Mouse (Mus musculus) liver, embryonic 16.5 days (tissue): ENCODE data around the gene 2310039H08Rik. TPM values are rescaled to one million over a fixed set of nuclear protein-coding genes. Genes with fewer than 3 reads are reported as not detected.
"Not testable (repeated sequence)": the region's sequence is repeated elsewhere in the genome, so short reads cannot be mapped to it uniquely, and the experiment has no call there.

ENCODE experiments used
- ATAC-seq: fragments of 200-750 bp; cut with Nextera tagmentation; 2 replicates; pipeline ENCODE4 v1.8.0; 2017; ENCODE audit warnings: low read depth, mild to moderate bottlenecking, moderate number of reproducible peaks, moderate library complexity
- H3K27ac ChIP-seq: fragments of 300-500 bp; sonication (generic); 2 replicates; pipeline ENCODE4 v1.5.1; 2014; ENCODE audit warnings: mild to moderate bottlenecking, low read length
- H3K27me3 ChIP-seq: fragments of 300-500 bp; sonication (generic); 2 replicates; pipeline ENCODE4 v1.6.1; 2014; ENCODE audit warnings: low read depth, low read length, mixed read lengths; ENCODE audit not compliant: control insufficient read depth, insufficient read depth
- H3K36me3 ChIP-seq: fragments of 300-500 bp; sonication (generic); 2 replicates; pipeline ENCODE4 v1.6.1; 2014; ENCODE audit warnings: mild to moderate bottlenecking; ENCODE audit not compliant: control insufficient read depth, insufficient read depth
- H3K4me1 ChIP-seq: fragments of 300-500 bp; sonication (generic); 2 replicates; pipeline ENCODE4 v1.6.1; 2014; ENCODE audit warnings: low read depth, low read length, mixed read lengths; ENCODE audit not compliant: control insufficient read depth
- H3K4me2 ChIP-seq: fragments of 300-500 bp; sonication (generic); 2 replicates; pipeline ENCODE4 v1.6.1; 2014; ENCODE audit warnings: low read depth, low read length, mixed read lengths
- H3K4me3 ChIP-seq: fragments of 300-500 bp; sonication (generic); 2 replicates; pipeline ENCODE4 v1.5.1; 2014; ENCODE audit warnings: low read depth, mild to moderate bottlenecking, low read length
- H3K9ac ChIP-seq: fragments of 300-500 bp; sonication (generic); 2 replicates; pipeline ENCODE4 v1.6.1; 2014; ENCODE audit warnings: low read depth, low read length
- H3K9me3 ChIP-seq: fragments of 300-500 bp; sonication (generic); replicated peaks from 2 replicates; pipeline ENCODE4 v1.6.1; 2016; ENCODE audit warnings: low read length; ENCODE audit not compliant: control insufficient read depth
- WGBS: fragments of 180-500 bp; shearing (Covaris S2); extraction: QIAGEN DNeasy Blood & Tissue Kit; methylation state at CpG from one replicate; pipeline ENCODE4 v1.1.7; 2014; ENCODE audit not compliant: insufficient replicate concordance; 5-methylcytosine and 5-hydroxymethylcytosine counted together
- polyA plus RNA-seq: library from polyadenylated mRNA; unstranded; fragments of >200 nt; fragmentation: Nextera tagmentation; extraction: Ambion mirVana; gene quantifications from 2 replicates; pipeline ENCODE4 v1.2.1, GENCODE M21; 2015

The 2310039H08Rik gene
- polyA plus RNA-seq, 1 experiment from 2014 or later = 56.1 TPM

DNA sequence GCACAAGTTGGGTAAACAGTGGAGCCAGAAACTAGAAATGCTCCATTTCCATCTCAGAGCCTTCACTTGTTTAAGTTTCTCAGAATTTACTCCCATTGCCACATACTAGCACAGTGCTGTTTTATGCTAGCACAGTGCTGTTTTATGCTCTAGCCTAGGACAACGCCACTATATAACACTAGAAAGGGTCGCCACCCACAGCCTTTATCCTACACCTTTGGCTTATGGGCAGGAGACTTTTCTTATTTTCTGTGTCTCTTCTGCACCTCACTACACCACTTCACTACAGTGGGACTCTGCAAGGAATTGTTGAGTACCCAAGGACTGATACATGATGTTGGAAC, 10.8 kb downstream of the 2310039H08Rik start:
- peak overlapping the region; percentile 79 for H3K27ac ChIP-seq
- peak overlapping the region; percentile 68 for H3K4me3 ChIP-seq
- 70% methylated on average over 2 of the region's 2 CpGs for WGBS
- H3K4me1 ChIP-seq = peaks cover 23% of the 10 kb centered on the region
- no peak for ATAC-seq
- H3K36me3 ChIP-seq = peaks cover 22% of the 10 kb centered on the region
- no peaks in the 10 kb centered on the region for H3K27me3 ChIP-seq
- H3K9me3 ChIP-seq = no peaks in the 10 kb centered on the region
- peak overlapping the region; percentile 77 for H3K4me2 ChIP-seq
- H3K9ac ChIP-seq = peak overlapping the region; percentile 74

DNA sequence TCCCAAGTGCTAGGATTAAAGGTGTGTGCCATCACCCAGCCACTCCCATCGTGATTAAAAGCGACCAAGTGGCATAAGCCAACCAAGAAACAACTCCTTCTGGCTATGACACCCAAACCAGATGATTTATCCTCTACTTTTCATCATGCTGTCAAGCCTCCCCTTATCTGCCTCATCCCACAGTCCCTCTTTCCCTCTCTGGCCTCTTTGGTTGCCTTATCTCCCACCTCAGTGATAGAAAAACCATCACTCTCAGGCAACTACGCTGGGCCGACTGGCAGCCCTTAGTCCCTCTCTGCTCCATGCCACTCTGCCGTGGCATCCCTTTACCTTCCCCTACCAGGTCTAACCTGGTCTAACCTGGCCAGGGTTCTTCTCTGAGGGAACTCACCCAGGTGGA, 14.5 kb downstream of the 2310039H08Rik start:
- Histone ChIP-seq H3K27me3 (no peaks in the 10 kb centered on the region), H3K4me1 (peaks cover 15% of the 10 kb centered on the region), H3K9ac (no peak overlapping the region), H3K4me3 (no peak overlapping the region), H3K9me3 (no peaks in the 10 kb centered on the region), H3K36me3 (no peaks in the 10 kb centered on the region), H3K27ac (peak overlapping the region; percentile 1; the same call in 1 of the 2 replicates), H3K4me2 (peak overlapping the region; percentile 15; the same call in 1 of the 2 replicates)
- 24% methylated on average over 5 of the region's 5 CpGs for WGBS
- ATAC-seq = peak; percentile 59

DNA sequence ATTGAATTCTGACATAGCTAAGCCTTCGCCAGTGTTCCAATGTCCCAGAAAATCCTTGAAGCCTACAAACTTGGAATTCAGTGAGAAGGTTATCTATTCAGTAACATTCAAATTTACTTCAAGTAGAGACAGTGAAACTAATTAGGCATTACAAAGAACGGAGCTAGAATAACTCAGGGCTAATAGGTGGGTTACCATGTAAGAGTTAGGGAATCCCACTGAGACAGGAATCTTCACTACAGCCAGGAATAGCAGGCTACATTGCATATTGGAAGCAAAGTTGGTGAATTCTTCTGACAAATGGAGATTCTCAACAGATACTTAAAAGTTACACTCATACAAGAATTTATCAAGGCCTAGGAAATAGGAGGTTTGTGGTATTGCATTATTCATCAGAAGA, 15.5 kb downstream of the 2310039H08Rik start:
- not testable (repeated sequence) for H3K27ac ChIP-seq, H3K4me3 ChIP-seq, H3K36me3 ChIP-seq, H3K4me2 ChIP-seq, H3K27me3 ChIP-seq, H3K9ac ChIP-seq, H3K9me3 ChIP-seq, ATAC-seq
- WGBS = 65% methylated on average over 2 of the region's 2 CpGs
- H3K4me1 ChIP-seq = peaks cover 15% of the 10 kb centered on the region

DNA sequence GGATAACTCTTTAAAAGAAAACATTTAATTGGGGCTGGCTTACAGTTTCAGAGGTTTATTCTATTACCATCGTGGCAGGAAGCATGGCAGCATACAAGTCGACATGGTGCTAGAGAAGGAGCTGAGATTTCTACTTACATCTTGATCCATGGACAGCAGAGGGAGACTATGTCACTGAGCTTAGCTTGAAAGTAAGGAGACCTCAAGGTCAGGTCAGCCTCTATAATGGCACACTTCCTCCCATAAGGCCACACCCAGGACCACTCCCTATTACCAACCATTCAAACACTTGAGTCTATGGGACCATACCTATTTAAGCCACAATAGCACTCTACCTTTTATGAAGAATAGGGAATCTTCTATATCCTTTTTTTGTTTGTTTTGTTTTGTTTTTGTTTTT, 20.5 kb downstream of the 2310039H08Rik start:
- WGBS = 83% methylated on average over 2 of the region's 2 CpGs
- no peak overlapping the region for H3K4me2 ChIP-seq
- H3K9me3 ChIP-seq = no peaks in the 10 kb centered on the region
- ATAC-seq = no peak
- no peaks in the 10 kb centered on the region for H3K36me3 ChIP-seq
- no peak overlapping the region for H3K4me3 ChIP-seq
- H3K9ac ChIP-seq = no peak overlapping the region
- H3K27ac ChIP-seq = no peak overlapping the region
- H3K27me3 ChIP-seq = no peaks in the 10 kb centered on the region
- peaks cover 6% of the 10 kb centered on the region for H3K4me1 ChIP-seq

DNA sequence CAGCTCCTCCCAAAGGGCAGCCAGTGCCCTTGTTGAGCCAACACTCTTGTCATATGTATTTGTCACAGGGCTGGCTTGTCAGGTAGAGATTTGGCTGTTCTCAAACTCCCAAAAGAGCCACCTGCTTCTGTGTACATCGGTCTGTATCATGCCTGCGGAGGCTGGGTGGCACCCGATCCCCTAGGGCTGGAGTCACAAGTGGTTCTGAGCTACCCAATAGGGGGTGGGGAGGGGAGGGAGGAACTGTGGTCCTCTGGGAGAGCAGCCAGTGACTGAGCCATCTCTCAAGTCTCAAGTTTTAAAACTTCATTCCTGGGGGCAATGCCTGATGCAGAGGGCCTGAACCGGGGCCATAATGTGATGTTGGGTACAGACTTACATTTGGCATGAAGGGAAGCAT, 24.3 kb downstream of the 2310039H08Rik start:
- no peak overlapping the region for H3K27ac ChIP-seq
- H3K9ac ChIP-seq = no peak overlapping the region
- no peak for ATAC-seq
- peaks cover 6% of the 10 kb centered on the region for H3K4me1 ChIP-seq
- 86% methylated on average over 4 of the region's 4 CpGs for WGBS
- no peak overlapping the region for H3K4me2 ChIP-seq
- H3K4me3 ChIP-seq = no peak overlapping the region
- peaks cover 10% of the 10 kb centered on the region for H3K36me3 ChIP-seq
- no peaks in the 10 kb centered on the region for H3K9me3 ChIP-seq
- no peaks in the 10 kb centered on the region for H3K27me3 ChIP-seq

DNA sequence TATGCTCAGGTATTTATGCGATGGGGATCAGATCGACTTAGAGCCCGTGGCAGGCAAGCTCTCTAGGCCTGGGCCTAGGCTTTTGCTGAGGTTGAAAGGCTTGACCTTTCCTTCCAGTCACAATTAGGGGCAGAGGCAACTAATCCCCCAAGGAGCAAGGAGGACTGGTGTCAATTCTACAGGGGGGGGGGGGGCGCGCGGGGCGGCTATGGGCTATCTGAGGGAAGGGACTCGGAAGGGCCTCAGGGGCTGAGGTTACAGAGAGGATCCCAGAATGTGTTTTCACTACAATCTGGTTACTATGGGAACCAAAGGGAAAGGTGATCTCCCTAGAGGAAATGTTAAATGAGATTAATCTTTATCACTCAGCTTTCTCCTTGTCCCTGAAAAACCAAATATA, 25.0 kb downstream of the 2310039H08Rik start:
- no peaks in the 10 kb centered on the region for H3K27me3 ChIP-seq
- ATAC-seq = no peak
- no peak overlapping the region for H3K9ac ChIP-seq
- 72% methylated on average over 7 of the region's 8 CpGs for WGBS
- no peak overlapping the region for H3K27ac ChIP-seq
- peaks cover 10% of the 10 kb centered on the region for H3K36me3 ChIP-seq
- H3K4me3 ChIP-seq = no peak overlapping the region
- peaks cover 8% of the 10 kb centered on the region for H3K4me1 ChIP-seq
- H3K4me2 ChIP-seq = no peak overlapping the region
- H3K9me3 ChIP-seq = no peaks in the 10 kb centered on the region

DNA sequence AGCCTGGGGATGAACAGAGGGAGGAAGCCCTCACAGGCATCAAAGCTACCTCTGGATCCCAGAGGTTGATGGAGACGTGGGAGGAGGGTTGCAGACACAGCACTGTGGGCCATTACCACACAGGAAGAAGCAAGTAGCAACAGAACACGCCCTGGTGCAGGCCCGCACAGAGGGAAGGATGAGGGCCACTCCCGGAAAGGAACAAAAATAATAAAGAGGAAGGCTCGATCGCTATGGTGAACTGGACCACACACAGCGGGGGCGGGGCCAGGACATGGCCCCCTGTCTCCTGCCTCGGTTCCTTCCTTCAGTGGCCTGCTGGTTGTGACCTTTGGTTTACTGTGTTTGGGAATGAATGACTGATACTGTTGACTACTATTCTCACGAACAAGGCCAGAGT, 27.2 kb downstream of the 2310039H08Rik start:
- Histone ChIP-seq H3K9ac (no peak overlapping the region), H3K9me3 (no peaks in the 10 kb centered on the region), H3K36me3 (peaks cover 10% of the 10 kb centered on the region), H3K27ac (no peak overlapping the region), H3K27me3 (no peaks in the 10 kb centered on the region), H3K4me1 (peaks cover 3% of the 10 kb centered on the region; the same call in 1 of the 2 replicates), H3K4me3 (no peak overlapping the region), H3K4me2 (no peak overlapping the region)
- 60% methylated on average over 10 of the region's 10 CpGs for WGBS
- ATAC-seq = no peak

DNA sequence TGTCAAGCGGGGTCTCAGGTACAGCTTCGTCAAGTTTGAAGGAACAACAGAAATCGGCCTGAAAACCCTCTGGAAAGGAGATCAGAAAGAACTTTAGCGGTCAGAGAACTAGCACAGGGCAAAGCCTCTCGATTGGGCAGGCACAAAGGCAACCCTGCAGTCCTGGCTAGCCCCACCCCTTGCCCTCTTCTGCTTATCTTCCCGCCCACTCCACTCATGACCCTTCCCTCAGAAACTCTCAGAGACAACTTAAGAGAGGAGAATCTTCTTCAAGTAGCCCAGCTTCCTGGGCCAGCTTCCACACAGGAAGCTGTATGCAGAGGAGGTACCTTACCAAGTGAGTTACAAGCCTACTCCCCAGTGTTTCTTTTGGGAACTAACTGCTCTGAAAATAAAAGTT, 29.3 kb downstream of the 2310039H08Rik start:
- H3K36me3 ChIP-seq = peaks cover 16% of the 10 kb centered on the region
- 67% methylated on average over 6 of the region's 6 CpGs for WGBS

DNA sequence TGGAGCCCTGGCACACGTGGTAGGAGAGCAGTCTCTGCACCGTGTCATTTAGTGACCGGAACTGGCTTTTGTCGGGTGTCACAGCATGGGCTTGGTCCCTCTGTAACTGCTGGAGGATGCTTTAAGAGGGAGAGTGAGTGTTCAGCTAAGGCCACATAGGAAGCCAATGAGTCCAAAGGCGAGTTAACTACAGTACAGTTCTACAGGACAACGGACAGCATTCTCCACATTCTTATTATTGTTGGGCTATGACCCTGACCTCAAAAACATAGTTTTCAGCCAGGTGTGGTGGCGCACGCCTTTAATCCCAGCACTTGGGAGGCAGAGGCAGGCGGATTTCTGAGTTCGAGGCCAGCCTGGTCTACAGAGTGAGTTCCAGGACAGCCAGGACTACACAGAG, 35.9 kb downstream of the 2310039H08Rik start:
- no peaks in the 10 kb centered on the region for H3K9me3 ChIP-seq
- no peak for ATAC-seq
- WGBS = 86% methylated on average over 10 of the region's 10 CpGs

More for the DNA sequence above, 29.3 kb downstream of the 2310039H08Rik start:
- H3K27ac ChIP-seq = no peak overlapping the region
- H3K9me3 ChIP-seq = no peaks in the 10 kb centered on the region
- peaks cover 3% of the 10 kb centered on the region; the same call in 1 of the 2 replicates for H3K4me1 ChIP-seq
- ATAC-seq = no peak
- no peak overlapping the region for H3K4me2 ChIP-seq
- H3K27me3 ChIP-seq = no peaks in the 10 kb centered on the region
- H3K4me3 ChIP-seq = no peak overlapping the region
- H3K9ac ChIP-seq = no peak overlapping the region

More for the DNA sequence above, 35.9 kb downstream of the 2310039H08Rik start:
- H3K27me3 ChIP-seq = no peaks in the 10 kb centered on the region
- peaks cover 28% of the 10 kb centered on the region for H3K36me3 ChIP-seq
- no peak overlapping the region for H3K9ac ChIP-seq
- H3K27ac ChIP-seq = no peak overlapping the region
- H3K4me2 ChIP-seq = no peak overlapping the region
- no peak overlapping the region for H3K4me3 ChIP-seq
- H3K4me1 ChIP-seq = no peaks in the 10 kb centered on the region
